Mouse (Mus musculus) midbrain, embryonic 13.5 days (tissue): ENCODE data around the gene Bcl2l1. TPM values are rescaled to one million over a fixed set of nuclear protein-coding genes. Genes with fewer than 3 reads are reported as not detected.

Source experiments
- ATAC-seq: fragments of 200-750 bp; cut with Nextera tagmentation; 2 replicates; pipeline ENCODE4 v1.8.0; 2017; ENCODE audit warnings: mild to moderate bottlenecking, moderate TSS enrichment, moderate library complexity
- H3K27ac ChIP-seq: fragments of 300-500 bp; sonication (generic); 2 replicates; pipeline ENCODE4 v1.5.1; 2015; ENCODE audit warnings: inconsistent platforms, mild to moderate bottlenecking, moderate library complexity
- H3K27me3 ChIP-seq: fragments of 300-500 bp; sonication (generic); 2 replicates; pipeline ENCODE4 v1.6.1; 2015; ENCODE audit warnings: mild to moderate bottlenecking, inconsistent platforms
- H3K36me3 ChIP-seq: fragments of 300-500 bp; sonication (generic); 2 replicates; pipeline ENCODE4 v1.6.1; 2015; ENCODE audit warnings: mild to moderate bottlenecking, inconsistent platforms
- H3K4me1 ChIP-seq: fragments of 300-500 bp; sonication (generic); replicated peaks from 2 replicates; pipeline ENCODE4 v1.6.1; 2015; ENCODE audit warnings: inconsistent platforms
- H3K4me2 ChIP-seq: fragments of 300-500 bp; sonication (generic); replicated peaks from 2 replicates; pipeline ENCODE4 v1.6.1; 2015; ENCODE audit warnings: moderate library complexity, mild to moderate bottlenecking, inconsistent platforms
- H3K4me3 ChIP-seq: fragments of 300-500 bp; sonication (generic); replicated peaks from 2 replicates; pipeline ENCODE4 v1.5.1; 2015; ENCODE audit warnings: mild to moderate bottlenecking, inconsistent platforms
- H3K9ac ChIP-seq: fragments of 300-500 bp; sonication (generic); replicated peaks from 2 replicates; pipeline ENCODE4 v1.6.1; 2015; ENCODE audit warnings: mild to moderate bottlenecking, inconsistent platforms
- H3K9me3 ChIP-seq: fragments of 300-500 bp; sonication (generic); 2 replicates; pipeline ENCODE4 v1.6.1; 2016; ENCODE audit warnings: mild to moderate bottlenecking, inconsistent platforms
- WGBS: fragments of 180-500 bp; shearing (Covaris S2); methylation state at CpG from one replicate; pipeline ENCODE4 v1.1.7; 2015; 5-methylcytosine and 5-hydroxymethylcytosine counted together
- microRNA-seq: library from miRNA; unstranded; fragments of <30 nt; microRNA quantifications from one replicate; pipeline ENCODE4, GENCODE M21; 2016
- polyA plus RNA-seq: library from polyadenylated mRNA; unstranded; fragments of >200 nt; fragmentation: Nextera tagmentation; extraction: Ambion mirVana; gene quantifications from 2 replicates; pipeline ENCODE4 v1.2.1, GENCODE M21; 2015

Bcl2l1 gene
- polyA plus RNA-seq, 1 experiment from 2014 or later, result 190 TPM

DNA sequence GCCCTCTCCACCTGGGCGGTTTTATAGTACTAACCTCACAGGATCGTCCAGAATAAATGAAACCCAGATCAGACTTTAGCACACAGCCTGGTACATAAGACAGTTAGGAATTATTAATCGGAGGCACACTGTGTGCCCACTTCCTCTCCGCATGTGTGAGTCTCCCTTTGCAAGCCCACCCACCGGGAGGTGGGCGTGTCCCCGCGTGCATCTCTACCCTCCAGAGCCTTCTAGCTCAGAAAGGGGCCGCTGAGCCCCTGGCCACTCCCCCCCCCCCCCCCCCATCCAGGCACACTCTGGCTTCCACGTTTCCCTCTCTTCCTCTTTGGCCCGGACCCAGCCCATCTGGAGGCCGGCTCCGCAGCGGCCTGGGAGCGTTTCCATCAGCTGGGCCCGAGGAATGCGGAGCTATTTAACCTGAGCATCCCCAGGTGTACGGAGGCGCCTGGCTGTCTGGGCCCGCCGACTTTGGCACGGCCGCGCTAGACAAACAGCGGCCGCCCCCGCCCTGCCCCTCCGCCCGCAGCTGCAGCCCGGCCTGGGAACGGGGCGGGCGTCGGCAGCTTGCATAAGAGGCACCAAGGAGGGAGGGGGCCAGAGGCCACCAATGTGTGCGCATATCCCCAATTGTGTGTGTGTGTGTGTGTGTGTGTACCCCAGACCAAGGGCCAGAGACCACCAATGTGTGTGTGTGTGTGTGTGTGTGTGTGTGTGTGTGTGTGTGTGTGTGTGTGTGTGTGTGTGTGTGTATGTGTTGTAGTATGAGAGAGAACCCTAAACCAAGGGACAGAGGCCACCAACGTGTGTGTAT, 92.3 kb downstream of the Bcl2l1 start:
- no peaks in the 10 kb centered on the region for H3K36me3 ChIP-seq
- H3K4me3 ChIP-seq, result peak overlapping the region; percentile 41
- H3K27me3 ChIP-seq, result peaks cover 11% of the 10 kb centered on the region
- H3K9me3 ChIP-seq, result no peaks in the 10 kb centered on the region
- peak overlapping the region; percentile 91 for H3K4me2 ChIP-seq
- under 1% methylated on average over 31 of the region's 36 CpGs for WGBS
- H3K27ac ChIP-seq, result peak overlapping the region; percentile 19; the same call in 1 of the 2 replicates
- H3K4me1 ChIP-seq, result peaks cover 64% of the 10 kb centered on the region
- peak overlapping the region; percentile 64 for H3K9ac ChIP-seq
- ATAC-seq, result peak; percentile 12

DNA sequence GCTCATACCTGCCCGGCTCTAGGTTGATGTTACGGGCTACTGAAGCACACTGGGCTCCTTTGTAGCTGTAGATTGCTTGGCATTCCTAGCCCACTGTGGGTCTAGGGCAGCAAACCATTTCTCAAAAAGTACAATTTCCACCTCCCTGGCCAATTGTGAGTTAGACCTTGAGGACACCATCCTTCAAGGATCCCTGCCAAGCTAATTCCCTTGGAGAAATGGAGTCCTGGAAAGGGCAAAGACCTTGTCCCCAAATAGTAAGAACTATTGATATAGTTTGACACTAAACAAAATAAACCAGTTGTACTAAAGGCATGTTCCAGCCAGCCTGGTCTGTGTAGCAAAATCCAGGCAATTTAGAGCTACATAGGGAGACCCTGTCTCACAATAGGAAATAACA, 93.2 kb downstream of the Bcl2l1 start:
- 71% methylated on average over 2 of the region's 2 CpGs for WGBS
- Histone ChIP-seq H3K27ac (peak overlapping the region; percentile 37), H3K4me3 (peak overlapping the region; percentile 60)

GRCm38 (mm10) chr2:152737306-152738221, 94.0 kb downstream of the Bcl2l1 start:
- Histone ChIP-seq H3K9ac (peak overlapping the region; percentile 84), H3K9me3 (no peaks in the 10 kb centered on the region)
- WGBS, result 13% methylated on average over 10 of the region's 10 CpGs

More for the DNA sequence above, 93.2 kb downstream of the Bcl2l1 start:
- Histone ChIP-seq H3K36me3 (no peaks in the 10 kb centered on the region), H3K9me3 (no peaks in the 10 kb centered on the region), H3K27me3 (peaks cover 11% of the 10 kb centered on the region), H3K9ac (no peak overlapping the region), H3K4me2 (peak overlapping the region; percentile 91), H3K4me1 (peaks cover 68% of the 10 kb centered on the region)
- no peak for ATAC-seq

GRCm38 (mm10) chr2:152736748-152737147, 94.8 kb downstream of the Bcl2l1 start:
- H3K4me1 ChIP-seq, result peaks cover 62% of the 10 kb centered on the region

More at GRCm38 (mm10) chr2:152737306-152738221, 94.0 kb downstream of the Bcl2l1 start:
- Histone ChIP-seq H3K27ac (peak overlapping the region; percentile 37; the same call in 1 of the 2 replicates), H3K36me3 (no peaks in the 10 kb centered on the region), H3K4me1 (peaks cover 68% of the 10 kb centered on the region), H3K4me2 (peak overlapping the region; percentile 91), H3K27me3 (peaks cover 11% of the 10 kb centered on the region), H3K4me3 (peak overlapping the region; percentile 60)
- no peak for ATAC-seq

GRCm38 (mm10) chr2:152736090-152736601, 95.4 kb downstream of the Bcl2l1 start, which contains the start of gene Id1:
Gene Id1 (plus strand): TSS chr2:152736251.
- no peaks in the 10 kb centered on the region for H3K36me3 ChIP-seq
- no peaks in the 10 kb centered on the region for H3K9me3 ChIP-seq
- peak within 1 kb of the TSS; percentile 82 for H3K27ac ChIP-seq
- H3K4me1 ChIP-seq, result peaks cover 57% of the 10 kb centered on the region
- under 1% methylated on average over 28 of the region's 28 CpGs for WGBS
- H3K4me2 ChIP-seq, result peak within 1 kb of the TSS; percentile 91
- peak within 1 kb of the TSS; percentile 84 for H3K9ac ChIP-seq
- H3K4me3 ChIP-seq, result peak within 1 kb of the TSS; percentile 60
- H3K27me3 ChIP-seq, result peaks cover 11% of the 10 kb centered on the region
- ATAC-seq, result peak; percentile 65

More at GRCm38 (mm10) chr2:152736748-152737147, 94.8 kb downstream of the Bcl2l1 start:
- Histone ChIP-seq H3K4me3 (peak overlapping the region; percentile 60), H3K27me3 (peaks cover 11% of the 10 kb centered on the region), H3K9me3 (no peaks in the 10 kb centered on the region), H3K27ac (peak overlapping the region; percentile 82), H3K36me3 (no peaks in the 10 kb centered on the region), H3K4me2 (peak overlapping the region; percentile 91), H3K9ac (peak overlapping the region; percentile 84)
- WGBS, result under 1% methylated on average over 22 of the region's 22 CpGs
- no peak for ATAC-seq

- Histone ChIP-seq H3K4me2 (peak overlapping the region; percentile 91), H3K4me3 (peak overlapping the region; percentile 60), H3K27me3 (peaks cover 6% of the 10 kb centered on the region), H3K4me1 (peaks cover 59% of the 10 kb centered on the region), H3K27ac (peak overlapping the region; percentile 82; the same call in 1 of the 2 replicates), H3K9me3 (no peaks in the 10 kb centered on the region), H3K36me3 (no peaks in the 10 kb centered on the region), H3K9ac (peak overlapping the region; percentile 52)
- peak; percentile 90 for ATAC-seq
- WGBS, result under 1% methylated on average over 28 of the region's 28 CpGs
Observed at GRCm38 (mm10) chr2:152734984-152735383, 96.5 kb downstream of the Bcl2l1 start.

- peaks cover 60% of the 10 kb centered on the region for H3K4me1 ChIP-seq
- WGBS, result 12% methylated on average over 10 of the region's 10 CpGs
- no peaks in the 10 kb centered on the region for H3K36me3 ChIP-seq
- peaks cover 6% of the 10 kb centered on the region for H3K27me3 ChIP-seq
- H3K9ac ChIP-seq, result peak overlapping the region; percentile 52
- peak overlapping the region; percentile 91 for H3K4me2 ChIP-seq
- no peak for ATAC-seq
- 0 out of 2 replicates have a peak overlapping the region, but pooled peaks have one; percentile 2 for H3K27ac ChIP-seq
- peak overlapping the region; percentile 60 for H3K4me3 ChIP-seq
- H3K9me3 ChIP-seq, result no peaks in the 10 kb centered on the region
Observed at GRCm38 (mm10) chr2:152734501-152734900, 97.0 kb downstream of the Bcl2l1 start.

DNA sequence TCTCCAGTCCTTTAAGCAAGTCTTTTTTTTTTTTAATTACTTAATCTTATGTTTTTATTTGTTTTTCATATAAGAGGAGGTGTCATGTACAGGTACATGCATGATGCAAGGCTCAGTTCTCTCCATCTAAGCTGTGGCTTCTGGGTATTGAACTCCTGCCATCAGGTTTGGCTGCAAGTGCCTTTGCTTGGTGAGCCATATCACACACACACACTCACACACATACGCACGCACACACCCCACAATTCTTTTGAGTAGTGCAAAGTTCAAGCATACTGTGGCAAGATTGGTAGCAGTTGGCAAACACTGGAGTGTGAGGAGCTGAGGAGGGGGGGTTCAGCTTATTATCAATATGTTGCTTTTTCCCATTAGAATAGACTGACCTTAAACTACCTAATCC, 98.3 kb downstream of the Bcl2l1 start:
- Histone ChIP-seq H3K4me1 (peaks cover 53% of the 10 kb centered on the region), H3K4me2 (no peak overlapping the region), H3K27me3 (peaks cover 5% of the 10 kb centered on the region), H3K9me3 (no peaks in the 10 kb centered on the region), H3K9ac (no peak overlapping the region), H3K36me3 (no peaks in the 10 kb centered on the region), H3K4me3 (no peak overlapping the region), H3K27ac (no peak overlapping the region)
- 91% methylated on average over 2 of the region's 2 CpGs for WGBS
- ATAC-seq, result no peak

Small RNA genes within 50 kb of the gene (microRNA-seq; reads per million reads assigned to microRNA genes)
- not detected for gene Gm23802
- 1.9 reads per million for gene Mir5622

Other genes starting within 250 kb of the Bcl2l1 start
- not detected in 2 replicates for gene Defb45, start 232.3 kb downstream of the Bcl2l1 start, polyA plus RNA-seq
- not detected in 2 replicates for gene Defb36, start 227.4 kb downstream of the Bcl2l1 start, polyA plus RNA-seq
- gene Defb25, start 208.7 kb downstream of the Bcl2l1 start, polyA plus RNA-seq, result not detected in 2 replicates
- 0.15 and 0.27 TPM in 2 replicates for gene Rem1, start 204.8 kb downstream of the Bcl2l1 start, polyA plus RNA-seq
- 171 and 181 TPM in 2 replicates for gene H13, start 162.3 kb downstream of the Bcl2l1 start, polyA plus RNA-seq
- 42.7 and 44.1 TPM in 2 replicates for gene Mcts2, start 144.7 kb downstream of the Bcl2l1 start, polyA plus RNA-seq
- 32.8 and 39.4 TPM in 2 replicates for gene Id1, start 95.5 kb downstream of the Bcl2l1 start, polyA plus RNA-seq
- gene Cox4i2, start 77.6 kb downstream of the Bcl2l1 start, polyA plus RNA-seq, result 4.1 and 5.5 TPM in 2 replicates
- 38.7 and 46.4 TPM in 2 replicates for gene Tpx2, start 16.2 kb upstream of the Bcl2l1 start, polyA plus RNA-seq
- gene Mylk2, start 79.6 kb upstream of the Bcl2l1 start, polyA plus RNA-seq, result 0.06 and 0.07 TPM in 2 replicates
- 3.4 and 3.6 TPM in 2 replicates for gene Foxs1, start 101.5 kb upstream of the Bcl2l1 start, polyA plus RNA-seq
- gene Dusp15, start 120.0 kb upstream of the Bcl2l1 start, polyA plus RNA-seq, result 3.5 and 6.3 TPM in 2 replicates
- 3.4 and 3.9 TPM in 2 replicates for gene Ttll9, start 130.8 kb upstream of the Bcl2l1 start, polyA plus RNA-seq
- gene Pdrg1, start 183.7 kb upstream of the Bcl2l1 start, polyA plus RNA-seq, result 175 and 193 TPM in 2 replicates
- gene Xkr7, start 200.1 kb upstream of the Bcl2l1 start, polyA plus RNA-seq, result 1.7 and 2.0 TPM in 2 replicates
- 0.79 and 1.6 TPM in 2 replicates for gene Ccm2l, start 234.2 kb upstream of the Bcl2l1 start, polyA plus RNA-seq